Mouse (Mus musculus) activated CD4-positive, CD25-positive, alpha-beta regulatory T cell, adult 4 months (primary cell): ENCODE results near the gene Slc35c1. TPM values are rescaled to one million over a fixed set of nuclear protein-coding genes. Genes with fewer than 3 reads are reported as not detected.
A peak's percentile ranks its signal among the peaks of the same experiment; 100 is the strongest.

Experiments
- ATAC-seq: one replicate; pipeline ENCODE4 v1.8.0; 2017
- polyA plus RNA-seq, 2 experiments: library from polyadenylated mRNA; unstranded; fragments of 100-300 nt; shearing (Covaris generic); gene quantifications; one replicate each; pipeline ENCODE4 v1.2.1; 2017

Gene Slc35c1
- polyA plus RNA-seq, 2 experiments from 2014 or later: 36.6 to 47.3 TPM

GRCm38 (mm10) chr2:92474920-92475319 is 14.6 kb upstream of the Slc35c1 start:
- no peak for ATAC-seq

GRCm38 (mm10) chr2:92471886-92472670 is 11.7 kb upstream of the Slc35c1 start:
- ATAC-seq: no peak

- peak; percentile 60 for ATAC-seq
These were observed 4.4 kb upstream of the Slc35c1 start for GRCm38 (mm10) chr2:92464690-92465089.

GRCm38 (mm10) chr2:92461215-92461614 is 877 bp upstream of the Slc35c1 start:
- no peak for ATAC-seq

- ATAC-seq: peak; percentile 82
These were observed 1.0 kb downstream of the Slc35c1 start for GRCm38 (mm10) chr2:92459141-92459920.

- ATAC-seq: peak; percentile 24
These were observed 1.9 kb downstream of the Slc35c1 start for GRCm38 (mm10) chr2:92458481-92458880.

- ATAC-seq: no peak
These were observed 3.3 kb downstream of the Slc35c1 start for GRCm38 (mm10) chr2:92456970-92457530.

- ATAC-seq: no peak
These were observed 4.6 kb downstream of the Slc35c1 start for GRCm38 (mm10) chr2:92455704-92456103.

- ATAC-seq: no peak
These were observed 6.2 kb downstream of the Slc35c1 start for GRCm38 (mm10) chr2:92454166-92454565.

GRCm38 (mm10) chr2:92451126-92451525 is 9.2 kb downstream of the Slc35c1 start:
- ATAC-seq: no peak

GRCm38 (mm10) chr2:92447121-92447740 is 13.1 kb downstream of the Slc35c1 start:
- ATAC-seq: no peak

GRCm38 (mm10) chr2:92446656-92447055 is 13.7 kb downstream of the Slc35c1 start:
- ATAC-seq: no peak

- peak; percentile 53 for ATAC-seq
These were observed 14.4 kb downstream of the Slc35c1 start for GRCm38 (mm10) chr2:92445890-92446289.

GRCm38 (mm10) chr2:92444376-92444775 is 16.0 kb downstream of the Slc35c1 start:
- ATAC-seq: no peak

- no peak for ATAC-seq
These were observed 17.0 kb downstream of the Slc35c1 start for GRCm38 (mm10) chr2:92443313-92443712.

- ATAC-seq: peak; percentile 73
These were observed 17.8 kb downstream of the Slc35c1 start for GRCm38 (mm10) chr2:92442419-92443001.

GRCm38 (mm10) chr2:92440432-92440831 is 19.9 kb downstream of the Slc35c1 start:
- no peak for ATAC-seq

GRCm38 (mm10) chr2:92438567-92438966 is 21.8 kb downstream of the Slc35c1 start:
- no peak for ATAC-seq

- peak; percentile 21 for ATAC-seq
These were observed 22.5 kb downstream of the Slc35c1 start for GRCm38 (mm10) chr2:92437875-92438274.

GRCm38 (mm10) chr2:92437366-92437765 is 23.0 kb downstream of the Slc35c1 start:
- no peak for ATAC-seq

- no peak for ATAC-seq
These were observed 25.3 kb downstream of the Slc35c1 start for GRCm38 (mm10) chr2:92435023-92435422.

- peak; percentile 1 for ATAC-seq
These were observed 26.0 kb downstream of the Slc35c1 start for GRCm38 (mm10) chr2:92434375-92434745.
